Mouse (Mus musculus) ES-Bruce4 (cell line): ENCODE data around the gene 6430548M08Rik. TPM values are rescaled to one million over a fixed set of nuclear protein-coding genes. Genes with fewer than 3 reads are reported as not detected.
A peak's percentile ranks its signal among the peaks of the same experiment; 100 is the strongest.

Source experiments
- H3K27ac ChIP-seq: 2 replicates; pipeline ENCODE4 v1.5.1; 2012; ENCODE audit warnings: low read length, inconsistent platforms; ENCODE audit not compliant: insufficient read depth
- H3K27me3 ChIP-seq: 2 replicates; pipeline ENCODE4 v1.6.1; 2012; ENCODE audit warnings: mild to moderate bottlenecking, low read length, inconsistent platforms; ENCODE audit not compliant: control insufficient read depth, poor library complexity, insufficient read depth, severe bottlenecking
- H3K36me3 ChIP-seq: 2 replicates; pipeline ENCODE4 v1.6.1; 2012; ENCODE audit warnings: inconsistent platforms, mild to moderate bottlenecking, low read length, moderate library complexity; ENCODE audit not compliant: control insufficient read depth, poor library complexity, insufficient read depth, severe bottlenecking
- H3K4me1 ChIP-seq: one replicate; pipeline ENCODE4 v1.8.1; 2011; ENCODE audit warnings: low read length; ENCODE audit not compliant: control insufficient read depth, insufficient read depth
- H3K4me3 ChIP-seq: 2 replicates; pipeline ENCODE4 v1.5.1; 2011; ENCODE audit warnings: low read depth, mild to moderate bottlenecking, low read length
- H3K9ac ChIP-seq: 2 replicates; pipeline ENCODE4 v1.6.1; 2012; ENCODE audit warnings: low read depth, mild to moderate bottlenecking, inconsistent platforms; ENCODE audit not compliant: poor library complexity, severe bottlenecking
- H3K9me3 ChIP-seq: replicated peaks from 2 replicates; pipeline ENCODE4 v1.6.1; 2012; ENCODE audit warnings: mild to moderate bottlenecking, low read length, inconsistent platforms; ENCODE audit not compliant: control insufficient read depth, poor library complexity, insufficient read depth, severe bottlenecking
- CTCF ChIP-seq: IDR thresholded peaks from one replicate; pipeline ENCODE4 v1.8.1; 2011; ENCODE audit warnings: low read depth, low read length
- EP300 ChIP-seq: IDR thresholded peaks from 2 replicates; pipeline ENCODE4 v1.6.1; 2011; ENCODE audit warnings: low read depth, low read length; ENCODE audit not compliant: insufficient read depth
- POLR2A ChIP-seq: IDR thresholded peaks from one replicate; pipeline ENCODE4 v1.8.1; 2011; ENCODE audit warnings: low read length; ENCODE audit not compliant: insufficient read depth
- polyA plus RNA-seq: library from polyadenylated mRNA; stranded (reverse); fragments of >200 nt; gene quantifications from 2 replicates; pipeline ENCODE4 v1.2.4, GENCODE M21; 2011; ENCODE audit warnings: low read depth; ENCODE audit not compliant: missing spikeins, insufficient read depth, insufficient read length

Gene 6430548M08Rik
- polyA plus RNA-seq, 1 experiment, result 0.18 TPM

- no peaks in the 10 kb centered on the region for H3K9me3 ChIP-seq
- H3K36me3 ChIP-seq, result no peaks in the 10 kb centered on the region
- H3K4me1 ChIP-seq, result no peaks in the 10 kb centered on the region
- no peak overlapping the region for H3K9ac ChIP-seq
- peaks cover 8% of the 10 kb centered on the region for H3K27me3 ChIP-seq
- TF ChIP-seq POLR2A (no peak), EP300 (no peak), CTCF (no peak)
- no peak overlapping the region for H3K27ac ChIP-seq
- H3K4me3 ChIP-seq, result no peak overlapping the region
Measured at GRCm38 (mm10) chr8:120112535-120112934, 1.4 kb upstream of the 6430548M08Rik start.

DNA sequence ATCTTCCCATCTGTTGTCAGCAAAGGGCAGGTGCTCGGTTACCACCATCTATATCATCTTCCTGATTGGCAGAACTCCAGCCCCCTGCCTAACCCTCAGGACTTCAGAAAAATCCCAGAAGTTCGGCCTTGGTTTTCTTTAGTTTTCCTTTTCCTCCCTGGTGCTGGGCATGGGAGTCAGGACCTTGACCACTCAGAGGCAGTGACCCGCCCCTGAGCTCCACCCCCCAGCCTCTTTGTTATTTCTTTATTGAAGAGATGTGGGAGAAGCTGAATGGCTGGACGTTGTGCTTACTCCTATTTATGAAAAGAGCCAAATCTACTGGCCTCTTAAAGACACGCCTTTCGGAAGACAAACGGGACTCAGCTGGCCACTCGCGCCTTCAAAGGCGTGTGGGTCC is 646 bp upstream of the 6430548M08Rik start:
- H3K4me3 ChIP-seq, result peak overlapping the region; percentile 72
- H3K4me1 ChIP-seq, result no peaks in the 10 kb centered on the region
- peaks cover 8% of the 10 kb centered on the region for H3K27me3 ChIP-seq
- H3K36me3 ChIP-seq, result no peaks in the 10 kb centered on the region
- H3K27ac ChIP-seq, result no peak overlapping the region
- H3K9ac ChIP-seq, result 0 out of 2 replicates have a peak overlapping the region, but pooled peaks have one; percentile 21
- no peaks in the 10 kb centered on the region for H3K9me3 ChIP-seq
- TF ChIP-seq CTCF (no peak), POLR2A (no peak), EP300 (no peak)

DNA sequence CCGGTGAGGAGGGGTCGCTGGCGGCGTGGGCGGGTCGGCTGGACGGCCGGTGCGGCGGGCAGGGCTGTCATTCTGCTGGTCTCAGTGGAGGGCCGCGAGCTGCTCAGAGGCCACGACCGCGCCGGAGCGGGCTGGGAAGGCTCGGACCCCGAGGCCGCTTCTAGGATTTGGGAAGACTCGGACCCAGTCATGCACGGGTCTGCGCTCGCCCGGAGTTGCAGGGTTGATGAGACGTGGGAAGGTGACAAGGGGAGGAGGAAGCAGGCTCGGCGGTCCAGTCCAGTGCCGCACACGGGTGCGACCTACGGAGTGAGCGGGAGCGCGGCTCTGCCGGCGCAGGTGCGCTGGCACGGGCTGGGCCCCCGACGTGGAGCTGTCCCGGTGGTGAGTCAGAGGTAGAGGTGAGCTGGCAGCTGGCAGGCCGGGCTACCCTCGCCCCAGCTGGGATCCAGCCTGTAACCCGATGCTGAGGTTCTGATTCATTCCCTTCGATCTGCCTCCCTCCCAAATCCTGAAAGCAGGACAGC is 426 bp downstream of the 6430548M08Rik start:
- H3K4me3 ChIP-seq, result peak overlapping the region; percentile 44
- peaks cover 8% of the 10 kb centered on the region for H3K27me3 ChIP-seq
- TF ChIP-seq EP300 (no peak), CTCF (no peak), POLR2A (no peak)
- H3K9me3 ChIP-seq, result no peaks in the 10 kb centered on the region
- peak overlapping the region; percentile 17 for H3K9ac ChIP-seq
- H3K4me1 ChIP-seq, result no peaks in the 10 kb centered on the region
- H3K27ac ChIP-seq, result no peak overlapping the region
- no peaks in the 10 kb centered on the region for H3K36me3 ChIP-seq

GRCm38 (mm10) chr8:120116600-120116999 is 2.6 kb downstream of the 6430548M08Rik start:
- Histone ChIP-seq H3K4me3 (no peak overlapping the region), H3K36me3 (no peaks in the 10 kb centered on the region), H3K27me3 (peaks cover 8% of the 10 kb centered on the region), H3K27ac (no peak overlapping the region), H3K4me1 (no peaks in the 10 kb centered on the region), H3K9ac (no peak overlapping the region), H3K9me3 (no peaks in the 10 kb centered on the region)
- TF ChIP-seq CTCF, result no peak
- no peak for TF ChIP-seq POLR2A
- no peak for TF ChIP-seq EP300

- H3K27ac ChIP-seq, result no peak overlapping the region
- no peaks in the 10 kb centered on the region for H3K36me3 ChIP-seq
- no peaks in the 10 kb centered on the region for H3K4me1 ChIP-seq
- no peak overlapping the region for H3K4me3 ChIP-seq
- peaks cover 8% of the 10 kb centered on the region for H3K27me3 ChIP-seq
- no peaks in the 10 kb centered on the region for H3K9me3 ChIP-seq
- no peak overlapping the region for H3K9ac ChIP-seq
- TF ChIP-seq CTCF (no peak), EP300 (no peak), POLR2A (no peak)
Measured at GRCm38 (mm10) chr8:120118162-120118561, 4.2 kb downstream of the 6430548M08Rik start.

DNA sequence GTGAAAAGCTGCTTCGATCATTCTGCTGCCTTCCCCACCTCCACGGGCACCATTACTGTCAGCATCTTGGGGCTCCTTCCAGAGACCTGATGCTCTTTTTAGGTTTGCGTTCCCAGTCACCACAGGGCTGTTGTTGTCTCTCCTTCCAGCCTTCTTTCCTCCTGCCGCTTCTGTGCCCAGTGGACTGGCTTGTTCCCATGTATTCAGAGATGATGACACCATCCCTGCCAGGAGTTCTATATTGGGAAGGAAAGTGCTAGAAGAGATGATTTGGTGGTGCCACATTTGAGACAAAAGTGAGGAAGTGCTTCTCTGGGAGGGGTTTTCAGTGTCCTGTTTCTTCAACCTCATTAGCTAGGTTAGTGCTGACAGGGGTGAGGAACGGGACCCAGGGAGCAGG is 4.9 kb downstream of the 6430548M08Rik start:
- Histone ChIP-seq H3K4me1 (no peaks in the 10 kb centered on the region), H3K4me3 (no peak overlapping the region), H3K9me3 (no peaks in the 10 kb centered on the region), H3K36me3 (no peaks in the 10 kb centered on the region), H3K27ac (no peak overlapping the region), H3K27me3 (peaks cover 8% of the 10 kb centered on the region), H3K9ac (no peak overlapping the region)
- TF ChIP-seq EP300 (no peak), POLR2A (no peak)
